Mouse (Mus musculus): ENCODE measurements around the gene Sbno2. TPM values are rescaled to one million over a fixed set of nuclear protein-coding genes. Genes with fewer than 3 reads are reported as not detected.

Gene Sbno2
- polyA plus RNA-seq, 1 experiment, result 44.6 TPM

DNA sequence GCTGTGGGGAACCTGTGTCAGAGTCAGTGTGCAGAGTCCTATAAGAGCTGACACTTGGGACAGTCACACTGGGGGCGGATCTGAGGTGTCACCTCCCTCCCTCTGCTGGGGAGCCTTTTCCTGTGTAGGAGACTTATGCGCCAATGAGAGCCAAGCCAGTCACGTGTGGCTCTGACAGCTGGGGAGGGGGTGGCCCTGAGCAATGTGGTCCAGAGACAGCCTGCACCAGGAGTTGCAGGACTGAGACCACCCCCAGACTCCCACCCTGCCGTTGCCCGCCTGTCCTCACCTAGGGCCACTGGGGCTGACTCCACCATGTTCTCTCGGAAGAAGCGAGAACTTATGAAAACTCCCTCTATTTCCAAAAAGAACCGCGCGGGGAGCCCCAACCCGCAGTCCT, 88.9 kb downstream of the Sbno2 start, which contains the start of gene Arhgap45:
Arhgap45 (plus strand) TSS at position 143 of the 400 bp plus-strand sequence.
- Histone ChIP-seq H3K27me3 (ENCODE audit: control insufficient read depth, insufficient read depth, insufficient read length) (no peaks in the 10 kb centered on the region), H3K4me3 (no peak within 1 kb of the TSS), H3ac (ENCODE audit: control insufficient read depth, insufficient read length) (no peak within 1 kb of the TSS), H3K4me2 (ENCODE audit: low read depth) (no peak within 1 kb of the TSS), H3K79me2 (ENCODE audit: control insufficient read depth, insufficient read depth) (no peaks in the 10 kb centered on the region), H3K36me3 (ENCODE audit: control insufficient read depth, insufficient read depth) (peaks cover 3% of the 10 kb centered on the region)
- TF ChIP-seq POLR2A (IDR thresholded peaks at IDR 0.05; ENCODE audit: insufficient read length, low read depth) (no peak), TCF12 (IDR thresholded peaks at IDR 0.05; ENCODE audit: insufficient read depth, poor library complexity, severe bottlenecking) (no peak), USF1 (IDR thresholded peaks at IDR 0.05; ENCODE audit: low read depth) (no peak), MAX (IDR thresholded peaks at IDR 0.05; ENCODE audit: low read depth) (no peak), REST (IDR thresholded peaks at IDR 0.05; ENCODE audit: insufficient read depth, insufficient read length) (no peak), POLR2AphosphoS2 (IDR thresholded peaks at IDR 0.05; ENCODE audit: insufficient read length, low read depth) (no peak), CEBPB (IDR thresholded peaks at IDR 0.05; ENCODE audit: insufficient read depth, poor library complexity, severe bottlenecking) (no peak), MYOD1 (IDR thresholded peaks at IDR 0.05; ENCODE audit: control insufficient read depth in 1 of 3, insufficient read length in 2 of 3, low read depth in 2 of 3) (no peak), E2F4 (IDR thresholded peaks at IDR 0.05; ENCODE audit: insufficient read depth) (no peak), SRF (IDR thresholded peaks at IDR 0.05; ENCODE audit: control insufficient read depth, insufficient read length, low read depth) (no peak), TCF3 (IDR thresholded peaks at IDR 0.05; ENCODE audit: insufficient read length, low read depth) (no peak), MYOG (IDR thresholded peaks at IDR 0.05; ENCODE audit: control insufficient read depth in 1 of 3, insufficient read depth in 1 of 3, insufficient read length in 2 of 3, low read depth in 2 of 3) (no peak)

DNA sequence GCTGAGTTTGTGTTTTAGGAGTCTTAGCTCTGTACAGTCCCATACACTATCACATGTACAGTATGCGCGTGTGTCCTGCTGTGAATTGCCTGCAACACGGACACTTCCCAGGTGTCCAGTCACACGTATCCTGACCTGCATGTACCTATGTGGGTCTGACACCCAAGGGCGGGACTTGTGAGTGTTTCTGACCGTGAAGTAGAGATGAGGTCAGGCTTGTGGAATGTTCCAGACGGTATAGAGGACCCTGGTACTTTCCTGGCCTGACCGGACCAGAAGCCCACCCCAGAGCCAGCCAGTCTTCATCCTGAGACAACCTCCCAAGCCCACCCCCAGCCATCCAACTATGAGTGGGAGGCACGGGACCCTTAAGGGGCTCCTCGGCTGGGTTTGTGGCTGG, 89.8 kb downstream of the Sbno2 start:
- Histone ChIP-seq H3K27me3 (ENCODE audit: control insufficient read depth, insufficient read depth, insufficient read length) (no peaks in the 10 kb centered on the region), H3K4me2 (ENCODE audit: low read depth) (no peak overlapping the region), H3ac (ENCODE audit: control insufficient read depth, insufficient read length) (no peak overlapping the region), H3K4me3 (no peak overlapping the region), H3K79me2 (ENCODE audit: control insufficient read depth, insufficient read depth) (no peaks in the 10 kb centered on the region), H3K36me3 (ENCODE audit: control insufficient read depth, insufficient read depth) (peaks cover 12% of the 10 kb centered on the region)
- TF ChIP-seq MAX (IDR thresholded peaks at IDR 0.05; ENCODE audit: low read depth) (no peak), REST (IDR thresholded peaks at IDR 0.05; ENCODE audit: insufficient read depth, insufficient read length) (no peak), SRF (IDR thresholded peaks at IDR 0.05; ENCODE audit: control insufficient read depth, insufficient read length, low read depth) (no peak), CEBPB (IDR thresholded peaks at IDR 0.05; ENCODE audit: insufficient read depth, poor library complexity, severe bottlenecking) (no peak), POLR2A (IDR thresholded peaks at IDR 0.05; ENCODE audit: insufficient read length, low read depth) (no peak), E2F4 (IDR thresholded peaks at IDR 0.05; ENCODE audit: insufficient read depth) (no peak), MYOG (IDR thresholded peaks at IDR 0.05; ENCODE audit: control insufficient read depth in 1 of 3, insufficient read depth in 1 of 3, insufficient read length in 2 of 3, low read depth in 2 of 3) (no peak), TCF3 (IDR thresholded peaks at IDR 0.05; ENCODE audit: insufficient read length, low read depth) (no peak), USF1 (IDR thresholded peaks at IDR 0.05; ENCODE audit: low read depth) (no peak), MYOD1 (IDR thresholded peaks at IDR 0.05; ENCODE audit: control insufficient read depth in 1 of 3, insufficient read length in 2 of 3, low read depth in 2 of 3) (no peak), TCF12 (IDR thresholded peaks at IDR 0.05; ENCODE audit: insufficient read depth, poor library complexity, severe bottlenecking) (no peak), POLR2AphosphoS2 (IDR thresholded peaks at IDR 0.05; ENCODE audit: insufficient read length, low read depth) (no peak)

DNA sequence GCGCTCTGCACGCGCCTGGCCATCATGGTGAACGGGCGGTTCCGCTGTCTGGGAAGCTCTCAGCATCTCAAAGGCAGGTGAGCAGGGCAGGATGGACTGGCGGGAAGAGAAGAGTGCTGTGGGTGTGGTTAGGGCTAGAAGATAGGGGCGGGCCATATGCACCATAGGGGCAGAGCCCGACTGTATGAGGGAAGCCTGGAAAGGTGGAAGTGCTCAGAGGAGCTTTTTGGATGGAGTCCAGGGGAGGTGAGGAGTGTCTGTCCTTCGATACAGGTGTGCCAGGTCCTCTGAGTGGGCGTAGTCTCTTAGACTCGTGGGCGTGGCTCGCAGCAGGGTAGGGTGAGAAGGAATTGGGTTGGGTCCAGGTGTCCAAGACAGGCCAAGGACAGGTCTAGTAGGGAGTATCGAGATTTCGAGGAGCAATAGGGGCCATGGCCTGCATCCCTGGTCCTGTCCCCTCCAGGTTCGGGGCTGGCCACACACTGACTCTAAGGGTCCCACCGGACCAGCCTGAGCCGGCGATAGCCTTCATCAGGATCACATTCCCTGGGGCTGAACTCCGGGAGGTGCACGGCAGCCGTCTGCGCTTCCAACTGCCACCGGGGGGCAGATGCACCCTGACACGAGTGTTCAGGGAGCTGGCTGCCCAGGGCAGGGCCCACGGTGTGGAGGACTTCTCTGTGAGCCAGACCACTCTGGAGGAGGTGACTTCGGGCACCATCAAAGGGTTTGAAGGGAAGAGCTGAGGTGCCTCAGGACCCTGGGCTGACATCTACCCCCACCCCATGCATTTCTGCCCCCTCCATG, 90.7 kb downstream of the Sbno2 start:
- Histone ChIP-seq H3ac (ENCODE audit: control insufficient read depth, insufficient read length) (no peak overlapping the region), H3K4me2 (ENCODE audit: low read depth) (no peak overlapping the region), H3K36me3 (ENCODE audit: control insufficient read depth, insufficient read depth) (peaks cover 17% of the 10 kb centered on the region), H3K4me3 (no peak overlapping the region), H3K27me3 (ENCODE audit: control insufficient read depth, insufficient read depth, insufficient read length) (no peaks in the 10 kb centered on the region), H3K79me2 (ENCODE audit: control insufficient read depth, insufficient read depth) (no peaks in the 10 kb centered on the region)
- TF ChIP-seq TCF3 (IDR thresholded peaks at IDR 0.05; ENCODE audit: insufficient read length, low read depth) (no peak), POLR2A (IDR thresholded peaks at IDR 0.05; ENCODE audit: insufficient read length, low read depth) (no peak), SRF (IDR thresholded peaks at IDR 0.05; ENCODE audit: control insufficient read depth, insufficient read length, low read depth) (no peak), POLR2AphosphoS2 (IDR thresholded peaks at IDR 0.05; ENCODE audit: insufficient read length, low read depth) (no peak), USF1 (IDR thresholded peaks at IDR 0.05; ENCODE audit: low read depth) (no peak), REST (IDR thresholded peaks at IDR 0.05; ENCODE audit: insufficient read depth, insufficient read length) (no peak), MYOD1 (IDR thresholded peaks at IDR 0.05; ENCODE audit: control insufficient read depth in 1 of 3, insufficient read length in 2 of 3, low read depth in 2 of 3) (no peak), MAX (IDR thresholded peaks at IDR 0.05; ENCODE audit: low read depth) (no peak), CEBPB (IDR thresholded peaks at IDR 0.05; ENCODE audit: insufficient read depth, poor library complexity, severe bottlenecking) (no peak), TCF12 (IDR thresholded peaks at IDR 0.05; ENCODE audit: insufficient read depth, poor library complexity, severe bottlenecking) (no peak), E2F4 (IDR thresholded peaks at IDR 0.05; ENCODE audit: insufficient read depth) (no peak), MYOG (IDR thresholded peaks at IDR 0.05; ENCODE audit: control insufficient read depth in 1 of 3, insufficient read depth in 1 of 3, insufficient read length in 2 of 3, low read depth in 2 of 3) (no peak)

DNA sequence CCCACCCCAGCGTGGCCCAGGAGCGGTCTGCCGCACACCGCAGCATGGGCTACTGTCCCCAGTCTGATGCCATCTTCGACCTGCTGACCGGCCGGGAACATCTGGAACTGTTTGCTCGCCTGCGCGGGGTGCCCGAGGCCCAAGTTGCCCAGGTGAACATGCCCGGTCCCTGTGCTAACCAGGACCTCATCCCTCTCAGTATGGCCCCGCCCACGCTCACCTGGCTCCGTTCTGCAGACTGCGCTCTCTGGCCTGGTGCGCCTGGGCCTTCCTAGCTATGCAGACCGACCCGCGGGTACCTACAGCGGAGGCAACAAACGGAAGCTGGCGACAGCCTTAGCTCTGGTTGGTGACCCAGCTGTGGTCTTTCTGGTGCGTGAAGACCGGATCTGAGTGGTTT, 91.8 kb downstream of the Sbno2 start:
- Histone ChIP-seq H3K27me3 (ENCODE audit: control insufficient read depth, insufficient read depth, insufficient read length) (no peaks in the 10 kb centered on the region), H3K79me2 (ENCODE audit: control insufficient read depth, insufficient read depth) (no peaks in the 10 kb centered on the region), H3ac (ENCODE audit: control insufficient read depth, insufficient read length) (no peak overlapping the region), H3K4me3 (no peak overlapping the region), H3K36me3 (ENCODE audit: control insufficient read depth, insufficient read depth) (peaks cover 17% of the 10 kb centered on the region), H3K4me2 (ENCODE audit: low read depth) (no peak overlapping the region)
- TF ChIP-seq E2F4 (IDR thresholded peaks at IDR 0.05; ENCODE audit: insufficient read depth) (no peak), SRF (IDR thresholded peaks at IDR 0.05; ENCODE audit: control insufficient read depth, insufficient read length, low read depth) (no peak), MYOD1 (IDR thresholded peaks at IDR 0.05; ENCODE audit: control insufficient read depth in 1 of 3, insufficient read length in 2 of 3, low read depth in 2 of 3) (no peak), TCF12 (IDR thresholded peaks at IDR 0.05; ENCODE audit: insufficient read depth, poor library complexity, severe bottlenecking) (no peak), TCF3 (IDR thresholded peaks at IDR 0.05; ENCODE audit: insufficient read length, low read depth) (no peak), CEBPB (IDR thresholded peaks at IDR 0.05; ENCODE audit: insufficient read depth, poor library complexity, severe bottlenecking) (no peak), MYOG (IDR thresholded peaks at IDR 0.05; ENCODE audit: control insufficient read depth in 1 of 3, insufficient read depth in 1 of 3, insufficient read length in 2 of 3, low read depth in 2 of 3) (no peak), MAX (IDR thresholded peaks at IDR 0.05; ENCODE audit: low read depth) (no peak), POLR2AphosphoS2 (IDR thresholded peaks at IDR 0.05; ENCODE audit: insufficient read length, low read depth) (no peak), USF1 (IDR thresholded peaks at IDR 0.05; ENCODE audit: low read depth) (no peak), REST (IDR thresholded peaks at IDR 0.05; ENCODE audit: insufficient read depth, insufficient read length) (no peak), POLR2A (IDR thresholded peaks at IDR 0.05; ENCODE audit: insufficient read length, low read depth) (no peak)
